Comparison of ENCODE assay signal across 23 mouse cellular contexts in the genomic region with DNA sequence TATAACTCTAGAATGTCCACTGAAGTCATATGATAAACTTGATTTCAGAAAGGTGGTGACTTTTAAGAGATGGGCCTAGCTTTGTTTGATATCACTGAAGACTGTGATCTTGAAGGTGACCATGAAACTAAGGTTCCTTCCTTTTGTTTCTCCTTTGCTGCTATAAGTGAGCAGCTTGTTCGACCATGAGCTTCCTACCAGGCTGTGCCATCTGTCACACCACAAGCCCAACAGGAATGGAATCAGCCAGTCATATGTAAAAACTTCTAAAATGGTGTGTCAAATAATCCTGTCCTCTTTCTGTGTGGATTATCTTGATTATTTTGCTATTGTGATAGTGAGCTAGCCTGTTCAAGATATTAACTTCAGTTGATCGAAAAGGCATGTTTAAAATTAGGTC.
DNase-seq lines count a peak whose midpoint lies in the region; ATAC-seq and TF ChIP-seq lines count a peak whose summit lies in the region.
"Had no signal": no experiment of that assay in that cellular context is flagged by ENCODE, and none has a peak within 500 bp of the region (broad histone marks: within the 10 kb centered on the region; RNA-seq: fewer than 3 reads in every experiment).

No protein-coding gene starts in this region.

- no peak for TF ChIP-seq CTCF in left cerebral cortex, adult 2 months (IDR thresholded peaks at IDR 0.05)

- ATAC-seq in cerebellum, adult (ENCODE audit: insufficient number of reproducible peaks, low FRiP score, low TSS enrichment) = peak; percentile 81; the same call in 1 of the 2 replicates
- ATAC-seq: activated CD4-positive, CD25-positive, alpha-beta regulatory T cell, adult 4 months; intestine, postnatal 0 days; midbrain, embryonic 16.5 days had no signal

- H3K27ac ChIP-seq in left cerebral cortex, adult 2 months = peak overlapping the region; percentile 34; the same call in 1 of the 2 replicates
- H3K27ac ChIP-seq: embryonic facial prominence, embryonic 10.5 days; forebrain, embryonic 10.5 days; hindbrain, embryonic 10.5 days had no signal

- no peak for DNase-seq in cerebellum, postnatal 4 days (ENCODE audit: low spot score in 2 of 2)
- DNase-seq in left cerebral cortex, adult 2 months (ENCODE audit: extremely low spot score in 1 of 2, low spot score in 2 of 2) = no peak
- DNase-seq in left cerebral cortex, adult 11 months (ENCODE audit: low spot score) = no peak
- peak; percentile 65 for DNase-seq in cerebellum, adult 8-10 months
- peak; percentile 68 to 71 for DNase-seq in cerebellum, postnatal 36 days
- no peak for DNase-seq in adrenal gland, postnatal 25 days
- DNase-seq in thymus, postnatal 14 days = no peak
- DNase-seq: adrenal gland, adult 8-10 months; gastrocnemius, postnatal 10 days; heart, adult 11 months; heart, postnatal 10 days; kidney, postnatal 36 days; layer of hippocampus, adult 9-11 months; lung, postnatal 4 days; thymus, adult 18-20 months; thymus, postnatal 4 days had no signal

- intact Hi-C loops in left cerebral cortex, adult 2 months (cut with DNase I) = loop anchor here (2.0 to 10.0 kb wide), 2 partner anchors 55 to 409 kb away; partner anchors contain the start of gene Zbtb18

- no peak overlapping the region for H3K4me3 ChIP-seq in left cerebral cortex, adult 2 months
- H3K4me3 ChIP-seq: embryonic facial prominence, embryonic 10.5 days; forebrain, embryonic 10.5 days; hindbrain, embryonic 10.5 days had no signal

Comparison
In these comparisons a context has a peak if more than half of its experiments do, and no peak if none do; other contexts are left out.
1. DNase-seq: peak in cerebellum, adult 8-10 months (single experiment) and cerebellum, postnatal 36 days (2 of 2); none in cerebellum, postnatal 4 days (0 of 2), left cerebral cortex, adult 2 months (0 of 2), left cerebral cortex, adult 11 months (single experiment), adrenal gland, postnatal 25 days (single experiment) and thymus, postnatal 14 days (single experiment).